Mouse (Mus musculus) myocyte (in vitro differentiated cells): ENCODE results near the gene Gen1.

Experiments used
- CEBPB ChIP-seq: IDR thresholded peaks from 2 replicates; pipeline ENCODE4 v1.6.1; 2011; ENCODE audit warnings: mild to moderate bottlenecking, moderate library complexity; ENCODE audit not compliant: poor library complexity, insufficient read depth, severe bottlenecking
- E2F4 ChIP-seq: IDR thresholded peaks from one replicate; pipeline ENCODE4 v1.6.1; 2011; ENCODE audit warnings: mild to moderate bottlenecking, control low read depth, moderate library complexity; ENCODE audit not compliant: insufficient read depth
- MAX ChIP-seq: IDR thresholded peaks from one replicate; pipeline ENCODE4 v1.6.1; 2011; ENCODE audit warnings: low read depth, mild to moderate bottlenecking, control low read depth
- MYOD1 ChIP-seq, 3 experiments: IDR thresholded peaks; one replicate each; pipeline ENCODE4 v1.6.1; 2011; ENCODE audit warnings: control low read depth in 2 of 3, low read depth in 2 of 3, mild to moderate bottlenecking in 2 of 3, moderate library complexity in 1 of 3; ENCODE audit not compliant: insufficient read length in 2 of 3, control insufficient read depth in 1 of 3
- MYOG ChIP-seq, 3 experiments: IDR thresholded peaks; one replicate each; pipeline ENCODE4 v1.6.1; 2011; ENCODE audit warnings: control low read depth in 2 of 3, low read depth in 2 of 3, mild to moderate bottlenecking in 2 of 3; ENCODE audit not compliant: insufficient read length in 2 of 3, control insufficient read depth in 1 of 3, insufficient read depth in 1 of 3
- POLR2A ChIP-seq: IDR thresholded peaks from one replicate; pipeline ENCODE4 v1.6.1; 2011; ENCODE audit warnings: low read depth, mild to moderate bottlenecking, control low read depth, moderate library complexity; ENCODE audit not compliant: insufficient read length
- POLR2AphosphoS2 ChIP-seq: IDR thresholded peaks from one replicate; pipeline ENCODE4 v1.6.1; 2011; ENCODE audit warnings: low read depth, control low read depth; ENCODE audit not compliant: insufficient read length
- REST ChIP-seq: IDR thresholded peaks from one replicate; pipeline ENCODE4 v1.6.1; 2011; ENCODE audit warnings: mild to moderate bottlenecking, control low read depth, moderate library complexity; ENCODE audit not compliant: insufficient read depth, insufficient read length
- TCF12 ChIP-seq: IDR thresholded peaks from one replicate; pipeline ENCODE4 v1.6.1; 2011; ENCODE audit warnings: mild to moderate bottlenecking, control low read depth; ENCODE audit not compliant: poor library complexity, insufficient read depth, severe bottlenecking
- TCF3 ChIP-seq: IDR thresholded peaks from one replicate; pipeline ENCODE4 v1.6.1; 2011; ENCODE audit warnings: low read depth, control low read depth; ENCODE audit not compliant: insufficient read length
- USF1 ChIP-seq: IDR thresholded peaks from one replicate; pipeline ENCODE4 v1.6.1; 2011; ENCODE audit warnings: low read depth, mild to moderate bottlenecking, control low read depth, moderate library complexity

DNA sequence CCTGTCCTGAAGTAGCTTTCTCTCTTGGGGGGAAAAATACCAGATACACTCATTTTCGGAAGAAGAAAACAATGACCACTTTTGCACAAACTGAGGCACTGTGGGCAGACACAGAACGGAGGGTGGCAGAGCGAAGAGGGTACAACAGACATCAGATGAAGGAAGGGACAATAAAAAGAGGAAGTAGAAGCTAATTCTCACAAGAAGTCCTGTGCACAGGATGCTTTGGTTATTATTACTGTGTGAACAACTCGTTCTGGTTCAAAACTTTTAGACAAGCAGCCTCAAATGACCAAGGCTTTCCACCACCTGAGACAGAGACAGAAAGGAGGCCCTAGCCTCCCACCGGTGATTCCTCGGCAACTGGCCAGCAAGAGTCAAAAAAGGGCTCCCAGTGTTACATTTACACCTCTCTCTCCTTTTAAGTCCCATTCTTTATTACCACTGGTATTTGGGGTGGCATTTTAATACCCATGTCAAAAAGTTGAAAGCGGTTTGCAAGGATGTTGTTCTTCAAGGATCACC, 47.8 kb downstream of the Gen1 start:
- TF ChIP-seq CEBPB (no peak), MYOD1 (IDR thresholded peaks at IDR 0.05; ENCODE audit: control insufficient read depth in 1 of 3, insufficient read length in 2 of 3, low read depth in 2 of 3) (no peak), POLR2A (no peak), REST (no peak), POLR2AphosphoS2 (no peak), USF1 (no peak), MAX (no peak), MYOG (IDR thresholded peaks at IDR 0.05; ENCODE audit: control insufficient read depth in 1 of 3, insufficient read depth in 1 of 3, insufficient read length in 2 of 3, low read depth in 2 of 3) (no peak), TCF12 (no peak), TCF3 (no peak), E2F4 (no peak)
